Mouse (Mus musculus): Measurements from ENCODE around the gene Usp5. TPM values are rescaled to one million over a fixed set of nuclear protein-coding genes. Genes with fewer than 3 reads are reported as not detected.

Gene Usp5
- polyA plus RNA-seq, 1 experiment from 2014 or later, result 98.3 TPM

- H3K27me3 ChIP-seq (replicated peaks), result peaks cover 60% of the 10 kb centered on the region
- peak overlapping the region; percentile 47 for H3K4me2 ChIP-seq
- H3K27ac ChIP-seq (replicated peaks), result no peak overlapping the region
- 4% methylated on average over 12 of the region's 12 CpGs for WGBS
- peak overlapping the region; percentile 21; the same call in 1 of the 2 replicates for H3K4me3 ChIP-seq
- H3K9ac ChIP-seq, result peak overlapping the region; percentile 51
- no peaks in the 10 kb centered on the region for H3K9me3 ChIP-seq
- peaks cover 46% of the 10 kb centered on the region for H3K4me1 ChIP-seq
- no peaks in the 10 kb centered on the region for H3K36me3 ChIP-seq
- ATAC-seq (ENCODE audit: extremely low read depth, insufficient number of reproducible peaks, low FRiP score, low TSS enrichment), result no peak
These were observed 30.4 kb upstream of the Usp5 start for GRCm38 (mm10) chr6:124859725-124860124.

GRCm38 (mm10) chr6:124858561-124859318 is 29.5 kb upstream of the Usp5 start:
- no peaks in the 10 kb centered on the region for H3K9me3 ChIP-seq
- no peak overlapping the region; the same call in 1 of the 2 replicates for H3K4me3 ChIP-seq
- ATAC-seq (ENCODE audit: extremely low read depth, insufficient number of reproducible peaks, low FRiP score, low TSS enrichment), result no peak
- no peak overlapping the region for H3K9ac ChIP-seq
- H3K36me3 ChIP-seq, result peaks cover 1% of the 10 kb centered on the region
- H3K27ac ChIP-seq (replicated peaks), result no peak overlapping the region
- 65% methylated on average over 28 of the region's 28 CpGs for WGBS
- peaks cover 53% of the 10 kb centered on the region for H3K27me3 ChIP-seq (replicated peaks)
- H3K4me1 ChIP-seq, result peaks cover 52% of the 10 kb centered on the region
- 0 out of 2 replicates have a peak overlapping the region, but pooled peaks have one; percentile 91 for H3K4me2 ChIP-seq

GRCm38 (mm10) chr6:124857840-124858530 is 28.7 kb upstream of the Usp5 start:
- peak overlapping the region; percentile 92 for H3K27ac ChIP-seq (replicated peaks)
- H3K4me1 ChIP-seq, result peaks cover 48% of the 10 kb centered on the region
- peak overlapping the region; percentile 94 for H3K9ac ChIP-seq
- peaks cover 52% of the 10 kb centered on the region for H3K27me3 ChIP-seq (replicated peaks)
- peaks cover 9% of the 10 kb centered on the region for H3K36me3 ChIP-seq
- peak overlapping the region; percentile 91 for H3K4me2 ChIP-seq
- WGBS, result 26% methylated on average over 26 of the region's 26 CpGs
- no peaks in the 10 kb centered on the region for H3K9me3 ChIP-seq
- no peak for ATAC-seq (ENCODE audit: extremely low read depth, insufficient number of reproducible peaks, low FRiP score, low TSS enrichment)
- peak overlapping the region; percentile 82 for H3K4me3 ChIP-seq

GRCm38 (mm10) chr6:124856916-124857839 is 27.9 kb upstream of the Usp5 start, which contains the start of gene P3h3:
TSS of gene P3h3 (minus strand) at chr6:124857752.
- H3K27ac ChIP-seq (replicated peaks), result peak within 1 kb of the TSS; percentile 92
- WGBS, result under 1% methylated on average over 73 of the region's 86 CpGs
- ATAC-seq (ENCODE audit: extremely low read depth, insufficient number of reproducible peaks, low FRiP score, low TSS enrichment), result peak; percentile 57
- peak within 1 kb of the TSS; percentile 94 for H3K9ac ChIP-seq
- peak within 1 kb of the TSS; percentile 82 for H3K4me3 ChIP-seq
- peak within 1 kb of the TSS; percentile 91 for H3K4me2 ChIP-seq
- H3K9me3 ChIP-seq, result no peaks in the 10 kb centered on the region
- peaks cover 16% of the 10 kb centered on the region for H3K36me3 ChIP-seq
- peaks cover 44% of the 10 kb centered on the region for H3K27me3 ChIP-seq (replicated peaks)
- peaks cover 40% of the 10 kb centered on the region for H3K4me1 ChIP-seq

DNA sequence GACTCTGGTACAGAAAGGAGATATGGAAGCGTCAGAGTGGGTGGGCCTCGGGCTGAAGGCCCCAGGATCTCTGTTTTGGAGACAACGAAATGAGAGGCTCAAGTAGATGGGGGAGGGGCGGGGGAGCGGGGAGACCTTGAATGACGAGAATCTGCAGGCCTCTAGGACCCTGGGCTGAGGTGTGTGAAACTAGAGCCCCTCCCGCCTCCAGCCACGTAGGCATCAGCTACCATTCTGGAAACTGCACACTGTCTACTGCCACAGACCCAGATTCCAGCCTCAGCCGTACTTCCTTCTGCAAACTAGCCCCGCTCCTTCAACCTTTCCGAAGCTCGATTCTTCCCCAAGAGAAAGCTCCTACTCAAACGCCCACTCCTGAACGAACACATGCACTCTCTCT is 27.0 kb upstream of the Usp5 start:
- WGBS, result 8% methylated on average over 14 of the region's 14 CpGs
- Histone ChIP-seq H3K36me3 (peaks cover 16% of the 10 kb centered on the region), H3K4me2 (peak overlapping the region; percentile 91), H3K27ac (replicated peaks) (peak overlapping the region; percentile 92), H3K4me3 (peak overlapping the region; percentile 82), H3K9me3 (no peaks in the 10 kb centered on the region), H3K27me3 (replicated peaks) (peaks cover 35% of the 10 kb centered on the region), H3K9ac (peak overlapping the region; percentile 94), H3K4me1 (peaks cover 36% of the 10 kb centered on the region)
- no peak for ATAC-seq (ENCODE audit: extremely low read depth, insufficient number of reproducible peaks, low FRiP score, low TSS enrichment)

GRCm38 (mm10) chr6:124854647-124855046 is 25.4 kb upstream of the Usp5 start:
- H3K9ac ChIP-seq, result no peak overlapping the region
- ATAC-seq (ENCODE audit: extremely low read depth, insufficient number of reproducible peaks, low FRiP score, low TSS enrichment), result no peak

GRCm38 (mm10) chr6:124850535-124850934 is 21.3 kb upstream of the Usp5 start:
- no peak for ATAC-seq (ENCODE audit: extremely low read depth, insufficient number of reproducible peaks, low FRiP score, low TSS enrichment)
- WGBS, result 46% methylated on average over 8 of the region's 8 CpGs
- H3K27ac ChIP-seq (replicated peaks), result no peak overlapping the region
- no peak overlapping the region for H3K4me2 ChIP-seq
- no peaks in the 10 kb centered on the region; the same call in 1 of the 2 replicates for H3K27me3 ChIP-seq (replicated peaks)
- H3K9me3 ChIP-seq, result no peaks in the 10 kb centered on the region
- no peak overlapping the region for H3K4me3 ChIP-seq
- no peak overlapping the region for H3K9ac ChIP-seq
- H3K4me1 ChIP-seq, result peaks cover 14% of the 10 kb centered on the region
- peaks cover 40% of the 10 kb centered on the region for H3K36me3 ChIP-seq

More at GRCm38 (mm10) chr6:124854647-124855046, 25.4 kb upstream of the Usp5 start:
- no peak overlapping the region for H3K4me3 ChIP-seq
- H3K27ac ChIP-seq (replicated peaks), result no peak overlapping the region
- WGBS, result 56% methylated on average over 12 of the region's 12 CpGs
- H3K4me2 ChIP-seq, result no peak overlapping the region
- H3K36me3 ChIP-seq, result peaks cover 25% of the 10 kb centered on the region
- H3K27me3 ChIP-seq (replicated peaks), result peaks cover 23% of the 10 kb centered on the region
- H3K4me1 ChIP-seq, result peaks cover 32% of the 10 kb centered on the region
- no peaks in the 10 kb centered on the region for H3K9me3 ChIP-seq

DNA sequence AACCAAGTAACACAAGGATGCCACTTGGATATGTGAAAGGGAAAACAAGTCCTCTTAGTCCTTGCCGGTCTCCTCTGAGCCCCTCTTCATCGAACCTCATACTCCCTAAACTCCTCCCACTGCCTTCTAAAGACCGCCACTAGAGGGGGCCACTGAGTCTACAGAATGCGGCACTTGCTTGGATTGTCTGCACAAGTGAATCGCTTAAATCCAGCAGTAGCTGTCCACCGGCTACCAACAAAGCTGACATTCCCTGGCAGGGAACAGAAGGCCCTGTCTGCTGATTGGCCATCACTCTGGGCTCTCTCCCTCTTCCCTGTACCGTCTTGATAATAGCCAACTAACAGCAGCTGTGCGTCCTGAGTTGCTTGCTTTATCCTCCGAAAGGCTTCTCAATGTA is 18.0 kb upstream of the Usp5 start:
- 0 out of 2 replicates have a peak overlapping the region, but pooled peaks have one; percentile 1 for H3K9ac ChIP-seq
- H3K4me3 ChIP-seq, result no peak overlapping the region
- no peak overlapping the region for H3K27ac ChIP-seq (replicated peaks)
- 11% methylated on average over 9 of the region's 9 CpGs for WGBS
- ATAC-seq (ENCODE audit: extremely low read depth, insufficient number of reproducible peaks, low FRiP score, low TSS enrichment), result no peak
- peaks cover 47% of the 10 kb centered on the region for H3K36me3 ChIP-seq
- H3K9me3 ChIP-seq, result no peaks in the 10 kb centered on the region
- no peak overlapping the region for H3K4me2 ChIP-seq
- H3K4me1 ChIP-seq, result peaks cover 3% of the 10 kb centered on the region; the same call in 1 of the 2 replicates
- no peaks in the 10 kb centered on the region for H3K27me3 ChIP-seq (replicated peaks)

DNA sequence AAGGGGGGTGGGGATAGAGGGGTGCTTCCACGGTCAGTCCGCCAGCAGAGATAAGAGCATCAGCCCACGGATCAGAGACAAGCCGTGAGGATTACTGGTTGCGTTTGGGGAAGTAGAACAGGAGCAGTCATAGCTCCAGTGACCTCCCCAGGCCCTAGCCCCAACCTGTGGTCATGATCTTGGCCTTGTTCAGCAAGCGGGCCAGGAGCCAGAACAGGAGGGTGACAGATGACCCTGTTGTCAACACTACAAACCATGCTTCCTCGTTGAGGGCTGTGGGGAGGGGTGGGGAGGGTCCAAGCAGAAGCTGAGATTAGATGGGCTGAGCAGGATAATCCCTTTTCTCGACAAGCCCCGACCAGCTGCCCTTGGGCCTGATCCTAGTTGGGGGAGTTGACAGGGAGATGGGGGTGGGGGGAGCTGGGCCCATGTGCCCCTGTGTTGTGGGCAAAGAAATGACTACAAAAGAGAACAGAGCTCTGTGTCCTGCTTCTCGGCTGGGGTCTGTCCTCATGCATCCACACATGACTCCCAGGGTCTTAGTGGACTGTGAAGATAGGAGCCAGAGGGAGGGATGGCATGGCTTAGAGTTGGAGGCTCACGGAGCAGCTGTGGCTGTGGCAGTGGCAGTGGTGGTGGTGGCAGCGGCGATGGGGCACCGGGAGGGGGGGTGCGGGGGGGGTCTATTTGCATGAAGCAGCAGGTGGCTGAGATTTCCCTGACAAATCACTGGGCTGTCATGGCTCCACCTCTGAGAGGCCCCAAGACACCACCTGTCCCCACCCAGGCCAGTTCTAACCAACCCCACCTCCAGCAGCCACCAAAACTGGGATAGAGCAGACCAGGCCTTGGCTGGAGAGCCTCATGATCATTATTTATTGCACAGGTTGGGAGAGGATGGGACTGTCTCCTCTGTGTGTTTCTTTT is 11.2 kb upstream of the Usp5 start, which contains the start of gene Gnb3:
Gnb3 (minus strand) TSS at position 35 of the 927 bp plus-strand sequence.
- Histone ChIP-seq H3K9ac (peak within 1 kb of the TSS; percentile 72), H3K4me2 (peak within 1 kb of the TSS; percentile 46), H3K4me3 (peak within 1 kb of the TSS; percentile 11; the same call in 1 of the 2 replicates), H3K27me3 (replicated peaks) (peaks cover 5% of the 10 kb centered on the region; the same call in 1 of the 2 replicates), H3K4me1 (peaks cover 42% of the 10 kb centered on the region), H3K27ac (replicated peaks) (peak within 1 kb of the TSS; percentile 56), H3K9me3 (no peaks in the 10 kb centered on the region), H3K36me3 (peaks cover 28% of the 10 kb centered on the region)
- WGBS, result 20% methylated on average over 15 of the region's 15 CpGs
- ATAC-seq (ENCODE audit: extremely low read depth, insufficient number of reproducible peaks, low FRiP score, low TSS enrichment), result 0 out of 2 replicates have a peak, but pooled peaks have one; percentile 14

DNA sequence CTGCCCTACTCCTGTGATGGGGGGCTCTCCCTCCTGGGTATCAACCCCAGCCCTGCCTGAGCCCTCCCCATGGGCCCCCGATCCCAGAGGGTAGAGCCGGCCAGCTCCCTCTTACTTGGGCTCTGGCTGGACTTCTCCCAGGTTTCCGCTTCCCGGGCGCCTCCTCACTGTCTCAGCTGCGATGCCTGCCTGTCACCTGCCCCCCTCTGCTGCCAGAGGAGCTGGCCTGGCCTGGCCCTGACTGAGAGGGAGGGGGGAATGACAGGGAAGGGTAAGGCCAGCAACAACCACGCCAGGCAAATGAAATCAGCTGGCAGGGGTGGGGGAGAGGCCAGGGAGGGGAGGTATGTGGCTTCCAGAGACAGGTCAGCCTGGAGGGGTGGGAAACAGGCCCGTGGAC is 10.5 kb upstream of the Usp5 start:
- 0% methylated on average over 8 of the region's 8 CpGs for WGBS
- Histone ChIP-seq H3K27me3 (replicated peaks) (peaks cover 5% of the 10 kb centered on the region; the same call in 1 of the 2 replicates), H3K36me3 (peaks cover 21% of the 10 kb centered on the region), H3K9ac (peak overlapping the region; percentile 72), H3K27ac (replicated peaks) (peak overlapping the region; percentile 56), H3K4me2 (peak overlapping the region; percentile 46), H3K9me3 (no peaks in the 10 kb centered on the region), H3K4me1 (peaks cover 47% of the 10 kb centered on the region), H3K4me3 (peak overlapping the region; percentile 11; the same call in 1 of the 2 replicates)
- 0 out of 2 replicates have a peak, but pooled peaks have one; percentile 12 for ATAC-seq (ENCODE audit: extremely low read depth, insufficient number of reproducible peaks, low FRiP score, low TSS enrichment)
